Mouse (Mus musculus): ENCODE results near the gene Rnf8. TPM values are rescaled to one million over a fixed set of nuclear protein-coding genes. Genes with fewer than 3 reads are reported as not detected.

Rnf8 gene
- polyA plus RNA-seq (2014; fragmentation: Nextera tagmentation; extraction: Ambion mirVana) = 82.2 and 89.6 TPM in 2 replicates

- H3K27ac ChIP-seq = peak within 1 kb of the TSS; percentile 92
- 1% methylated on average over 52 of the region's 52 CpGs for WGBS
- H3K36me3 ChIP-seq (replicated peaks; ENCODE audit: control insufficient read depth, insufficient read depth) = peaks cover under 1% of the 10 kb centered on the region
- H3K9me3 ChIP-seq (ENCODE audit: control insufficient read depth, low read length) = no peaks in the 10 kb centered on the region
- DNase-seq (ENCODE audit: low spot score) (peak; percentile 95), ATAC-seq (ENCODE audit: low FRiP score) (peak; percentile 90)
- no peaks in the 10 kb centered on the region for H3K27me3 ChIP-seq (ENCODE audit: control insufficient read depth, insufficient read depth, low read length)
- peak within 1 kb of the TSS; percentile 95 for H3K9ac ChIP-seq
- peaks cover 30% of the 10 kb centered on the region for H3K4me1 ChIP-seq (replicated peaks; ENCODE audit: control insufficient read depth, insufficient read depth, low read length)
- H3K4me3 ChIP-seq (replicated peaks; ENCODE audit: low read length) = peak within 1 kb of the TSS; percentile 97
- H3K4me2 ChIP-seq (replicated peaks) = peak within 1 kb of the TSS; percentile 86
These were observed at the start of gene Rnf8, which contains the start of gene Gm28043 for GRCm38 (mm10) chr17:29614115-29615023. Rnf8 (plus strand) TSS chr17:29614790. Gm28043 (plus strand) TSS chr17:29614876.

- no peak for ATAC-seq (ENCODE audit: low FRiP score)
- no peak for DNase-seq (ENCODE audit: low spot score)
- H3K4me1 ChIP-seq (replicated peaks; ENCODE audit: control insufficient read depth, insufficient read depth, low read length) = no peaks in the 10 kb centered on the region
- H3K9me3 ChIP-seq (ENCODE audit: control insufficient read depth, low read length) = no peaks in the 10 kb centered on the region
- no peak overlapping the region for H3K4me3 ChIP-seq (replicated peaks; ENCODE audit: low read length)
- H3K36me3 ChIP-seq (replicated peaks; ENCODE audit: control insufficient read depth, insufficient read depth) = peaks cover 33% of the 10 kb centered on the region
- H3K27ac ChIP-seq = no peak overlapping the region
- no peak overlapping the region for H3K9ac ChIP-seq
- no peak overlapping the region for H3K4me2 ChIP-seq (replicated peaks)
- WGBS = 97% methylated on average over 5 of the region's 5 CpGs
- no peaks in the 10 kb centered on the region for H3K27me3 ChIP-seq (ENCODE audit: control insufficient read depth, insufficient read depth, low read length)
These were observed 49.1 kb upstream of the Rnf8 start for GRCm38 (mm10) chr17:29565521-29565920.

- H3K9me3 ChIP-seq (ENCODE audit: control insufficient read depth, low read length) = no peaks in the 10 kb centered on the region
- H3K4me2 ChIP-seq (replicated peaks) = no peak overlapping the region
- H3K4me1 ChIP-seq (replicated peaks; ENCODE audit: control insufficient read depth, insufficient read depth, low read length) = no peaks in the 10 kb centered on the region
- no peak overlapping the region for H3K9ac ChIP-seq
- no peak overlapping the region for H3K4me3 ChIP-seq (replicated peaks; ENCODE audit: low read length)
- ATAC-seq (ENCODE audit: low FRiP score) (no peak), DNase-seq (ENCODE audit: low spot score) (no peak)
- no peaks in the 10 kb centered on the region for H3K27me3 ChIP-seq (ENCODE audit: control insufficient read depth, insufficient read depth, low read length)
- peaks cover 62% of the 10 kb centered on the region for H3K36me3 ChIP-seq (replicated peaks; ENCODE audit: control insufficient read depth, insufficient read depth)
- no peak overlapping the region for H3K27ac ChIP-seq
- WGBS = 93% methylated on average over 15 of the region's 15 CpGs
These were observed 46.2 kb upstream of the Rnf8 start for GRCm38 (mm10) chr17:29568435-29568834.

GRCm38 (mm10) chr17:29569831-29570230 lies 44.8 kb upstream of the Rnf8 start:
- Histone ChIP-seq H3K36me3 (replicated peaks; ENCODE audit: control insufficient read depth, insufficient read depth) (peaks cover 69% of the 10 kb centered on the region), H3K4me2 (replicated peaks) (no peak overlapping the region), H3K9me3 (ENCODE audit: control insufficient read depth, low read length) (no peaks in the 10 kb centered on the region), H3K4me1 (replicated peaks; ENCODE audit: control insufficient read depth, insufficient read depth, low read length) (no peaks in the 10 kb centered on the region), H3K27me3 (ENCODE audit: control insufficient read depth, insufficient read depth, low read length) (no peaks in the 10 kb centered on the region), H3K27ac (no peak overlapping the region), H3K4me3 (replicated peaks; ENCODE audit: low read length) (no peak overlapping the region), H3K9ac (no peak overlapping the region)
- ATAC-seq (ENCODE audit: low FRiP score) (no peak), DNase-seq (ENCODE audit: low spot score) (no peak)
- 83% methylated on average over 6 of the region's 6 CpGs for WGBS

GRCm38 (mm10) chr17:29579579-29580126 lies 34.9 kb upstream of the Rnf8 start:
- ATAC-seq (ENCODE audit: low FRiP score) = no peak
- H3K27ac ChIP-seq = no peak overlapping the region
- H3K4me2 ChIP-seq (replicated peaks) = no peak overlapping the region

GRCm38 (mm10) chr17:29583569-29583968 lies 31.0 kb upstream of the Rnf8 start:
- no peak overlapping the region for H3K9ac ChIP-seq
- H3K4me3 ChIP-seq (replicated peaks; ENCODE audit: low read length) = no peak overlapping the region
- H3K9me3 ChIP-seq (ENCODE audit: control insufficient read depth, low read length) = no peaks in the 10 kb centered on the region
- no peaks in the 10 kb centered on the region; the same call in 1 of the 2 replicates for H3K4me1 ChIP-seq (replicated peaks; ENCODE audit: control insufficient read depth, insufficient read depth, low read length)
- peaks cover 40% of the 10 kb centered on the region for H3K36me3 ChIP-seq (replicated peaks; ENCODE audit: control insufficient read depth, insufficient read depth)
- H3K4me2 ChIP-seq (replicated peaks) = no peak overlapping the region
- no peak overlapping the region for H3K27ac ChIP-seq
- ATAC-seq (ENCODE audit: low FRiP score) (no peak), DNase-seq (ENCODE audit: low spot score) (no peak)
- 88% methylated on average over 5 of the region's 5 CpGs for WGBS
- H3K27me3 ChIP-seq (ENCODE audit: control insufficient read depth, insufficient read depth, low read length) = no peaks in the 10 kb centered on the region

More at GRCm38 (mm10) chr17:29579579-29580126, 34.9 kb upstream of the Rnf8 start:
- Histone ChIP-seq H3K4me3 (replicated peaks; ENCODE audit: low read length) (no peak overlapping the region), H3K4me1 (replicated peaks; ENCODE audit: control insufficient read depth, insufficient read depth, low read length) (no peaks in the 10 kb centered on the region), H3K9ac (no peak overlapping the region), H3K27me3 (ENCODE audit: control insufficient read depth, insufficient read depth, low read length) (no peaks in the 10 kb centered on the region), H3K9me3 (ENCODE audit: control insufficient read depth, low read length) (no peaks in the 10 kb centered on the region), H3K36me3 (replicated peaks; ENCODE audit: control insufficient read depth, insufficient read depth) (peaks cover 67% of the 10 kb centered on the region)
- DNase-seq (ENCODE audit: low spot score) = no peak
- 87% methylated on average over 4 of the region's 4 CpGs for WGBS

- H3K4me2 ChIP-seq (replicated peaks) = no peak overlapping the region
- WGBS = 85% methylated on average over 5 of the region's 5 CpGs
- ATAC-seq (ENCODE audit: low FRiP score) (no peak), DNase-seq (ENCODE audit: low spot score) (no peak)
- H3K4me1 ChIP-seq (replicated peaks; ENCODE audit: control insufficient read depth, insufficient read depth, low read length) = peaks cover 5% of the 10 kb centered on the region
- no peak overlapping the region for H3K27ac ChIP-seq
- H3K9me3 ChIP-seq (ENCODE audit: control insufficient read depth, low read length) = no peaks in the 10 kb centered on the region
- no peak overlapping the region for H3K4me3 ChIP-seq (replicated peaks; ENCODE audit: low read length)
- no peaks in the 10 kb centered on the region for H3K27me3 ChIP-seq (ENCODE audit: control insufficient read depth, insufficient read depth, low read length)
- H3K36me3 ChIP-seq (replicated peaks; ENCODE audit: control insufficient read depth, insufficient read depth) = peaks cover 35% of the 10 kb centered on the region
- no peak overlapping the region for H3K9ac ChIP-seq
These were observed 30.3 kb upstream of the Rnf8 start for GRCm38 (mm10) chr17:29584306-29584705.

GRCm38 (mm10) chr17:29584737-29585136 lies 29.9 kb upstream of the Rnf8 start:
- peaks cover 9% of the 10 kb centered on the region for H3K4me1 ChIP-seq (replicated peaks; ENCODE audit: control insufficient read depth, insufficient read depth, low read length)
- no peaks in the 10 kb centered on the region for H3K27me3 ChIP-seq (ENCODE audit: control insufficient read depth, insufficient read depth, low read length)
- no peak overlapping the region for H3K9ac ChIP-seq
- no peak for DNase-seq (ENCODE audit: low spot score)
- no peak for ATAC-seq (ENCODE audit: low FRiP score)
- WGBS = 65% methylated on average over 3 of the region's 3 CpGs
- H3K4me3 ChIP-seq (replicated peaks; ENCODE audit: low read length) = no peak overlapping the region
- H3K36me3 ChIP-seq (replicated peaks; ENCODE audit: control insufficient read depth, insufficient read depth) = peaks cover 31% of the 10 kb centered on the region
- no peak overlapping the region for H3K4me2 ChIP-seq (replicated peaks)
- H3K9me3 ChIP-seq (ENCODE audit: control insufficient read depth, low read length) = no peaks in the 10 kb centered on the region
- no peak overlapping the region for H3K27ac ChIP-seq

- DNase-seq (ENCODE audit: low spot score) (no peak), ATAC-seq (ENCODE audit: low FRiP score) (no peak)
- Histone ChIP-seq H3K9me3 (ENCODE audit: control insufficient read depth, low read length) (no peaks in the 10 kb centered on the region), H3K4me3 (replicated peaks; ENCODE audit: low read length) (no peak overlapping the region), H3K4me2 (replicated peaks) (no peak overlapping the region), H3K9ac (no peak overlapping the region), H3K4me1 (replicated peaks; ENCODE audit: control insufficient read depth, insufficient read depth, low read length) (peaks cover 15% of the 10 kb centered on the region), H3K36me3 (replicated peaks; ENCODE audit: control insufficient read depth, insufficient read depth) (peaks cover 23% of the 10 kb centered on the region), H3K27ac (no peak overlapping the region), H3K27me3 (ENCODE audit: control insufficient read depth, insufficient read depth, low read length) (no peaks in the 10 kb centered on the region)
- 85% methylated on average over 6 of the region's 6 CpGs for WGBS
These were observed 29.1 kb upstream of the Rnf8 start for GRCm38 (mm10) chr17:29585446-29585845.

Data from hindbrain, embryonic 14.5 days (tissue).